Mouse (Mus musculus): ENCODE results near the gene Ccdc3. TPM values are rescaled to one million over a fixed set of nuclear protein-coding genes. Genes with fewer than 3 reads are reported as not detected.
"Not testable (repeated sequence)": the region's sequence is repeated elsewhere in the genome, so short reads cannot be mapped to it uniquely, and the experiment has no call there.

Gene Ccdc3
- total RNA-seq, 2 experiments from 2014 or later, result 19.6 to 25.3 TPM

DNA sequence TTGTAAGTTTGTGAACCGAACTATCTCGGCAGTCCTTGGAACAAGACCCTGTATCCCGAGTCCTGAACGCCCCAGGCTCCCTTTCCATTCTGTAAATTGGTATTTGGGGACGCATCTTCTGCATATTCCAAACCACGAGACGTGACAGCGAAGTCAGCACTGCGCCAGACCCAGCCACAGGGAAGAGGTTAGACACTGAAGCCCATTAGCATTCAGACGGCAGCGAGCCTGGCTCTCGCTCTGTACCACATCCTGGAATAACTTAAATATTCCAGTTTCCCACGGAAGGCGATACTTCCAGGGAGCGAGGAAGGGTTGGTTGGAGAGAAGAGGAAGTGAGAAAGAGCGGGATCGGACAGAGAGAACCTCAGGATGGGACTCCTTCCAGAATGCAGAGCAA lies 61.7 kb downstream of the Ccdc3 start:
- DNase-seq (ENCODE audit: low spot score in 2 of 2), result no peak
- intact Hi-C loops (cut with DNase I), result no loop called here

DNA sequence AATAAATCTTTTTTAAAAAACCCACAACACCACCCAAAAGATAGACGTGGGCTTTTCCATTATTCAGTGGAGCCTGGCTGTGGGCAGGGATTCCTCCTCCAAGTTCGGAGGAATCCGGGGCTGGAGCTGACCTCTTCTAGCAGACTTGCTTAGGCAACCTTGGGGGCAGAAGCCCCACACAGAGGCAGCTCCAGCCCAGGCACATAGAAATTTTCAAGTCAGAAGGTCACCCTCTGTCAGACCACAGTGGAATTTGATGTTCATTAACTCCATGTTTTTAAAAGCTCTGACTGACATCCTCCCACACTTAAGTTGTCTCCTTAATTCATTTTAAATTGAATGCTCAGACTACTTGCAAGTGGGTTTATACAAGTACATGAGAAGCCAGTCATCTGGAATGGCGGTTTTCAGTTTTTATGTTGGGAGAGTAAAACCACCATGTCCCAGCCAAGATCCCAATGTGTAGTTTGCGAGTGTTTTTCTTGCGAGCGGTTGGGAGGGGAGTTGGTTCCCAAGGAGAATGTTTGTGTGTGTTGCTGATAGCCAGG lies 63.3 kb downstream of the Ccdc3 start:
- intact Hi-C loops (cut with DNase I), result no loop called here
- no peak for DNase-seq (ENCODE audit: low spot score in 2 of 2)

GRCm38 (mm10) chr2:5203146-5203545 lies 65.6 kb downstream of the Ccdc3 start:
- DNase-seq (ENCODE audit: low spot score in 2 of 2), result no peak
- intact Hi-C loops (cut with DNase I), result no loop called here

- no peak for DNase-seq (ENCODE audit: low spot score in 2 of 2)
- intact Hi-C loops (cut with DNase I), result no loop called here
Observed at GRCm38 (mm10) chr2:5204941-5205340, 67.4 kb downstream of the Ccdc3 start.

GRCm38 (mm10) chr2:5206651-5207050 lies 69.1 kb downstream of the Ccdc3 start:
- no peak for DNase-seq (ENCODE audit: low spot score in 2 of 2)
- intact Hi-C loops (cut with DNase I), result no loop called here

- intact Hi-C loops (cut with DNase I), result no loop called here
- no peak for DNase-seq (ENCODE audit: low spot score in 2 of 2)
Observed at GRCm38 (mm10) chr2:5214581-5214980, 77.0 kb downstream of the Ccdc3 start.

- intact Hi-C loops (cut with DNase I), result no loop called here
- DNase-seq (ENCODE audit: low spot score in 2 of 2), result no peak
Observed at GRCm38 (mm10) chr2:5215252-5215815, 77.8 kb downstream of the Ccdc3 start.

DNA sequence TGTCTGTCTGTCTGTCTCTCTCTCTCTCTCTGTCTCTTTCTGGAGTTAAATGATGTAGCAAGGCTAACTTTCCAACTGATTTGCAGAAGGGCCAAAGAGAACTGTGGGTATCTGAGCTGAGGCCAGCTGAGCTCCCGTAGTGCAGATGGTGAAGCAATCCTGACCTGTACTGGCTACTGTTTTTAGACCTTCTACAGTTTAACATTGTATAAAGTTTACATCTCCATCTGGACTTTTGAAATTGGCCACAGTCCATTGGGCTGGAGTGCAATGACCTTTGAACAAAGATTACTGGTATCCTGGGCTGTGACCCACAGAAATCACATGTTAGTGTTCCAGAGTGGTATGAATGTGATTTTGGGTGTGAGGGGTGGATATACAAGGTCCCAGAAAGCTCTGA lies 81.6 kb downstream of the Ccdc3 start:
- DNase-seq (ENCODE audit: low spot score in 2 of 2), result no peak
- intact Hi-C loops (cut with DNase I), result no loop called here

GRCm38 (mm10) chr2:5219847-5220375 lies 82.3 kb downstream of the Ccdc3 start:
- intact Hi-C loops (cut with DNase I), result no loop called here

DNA sequence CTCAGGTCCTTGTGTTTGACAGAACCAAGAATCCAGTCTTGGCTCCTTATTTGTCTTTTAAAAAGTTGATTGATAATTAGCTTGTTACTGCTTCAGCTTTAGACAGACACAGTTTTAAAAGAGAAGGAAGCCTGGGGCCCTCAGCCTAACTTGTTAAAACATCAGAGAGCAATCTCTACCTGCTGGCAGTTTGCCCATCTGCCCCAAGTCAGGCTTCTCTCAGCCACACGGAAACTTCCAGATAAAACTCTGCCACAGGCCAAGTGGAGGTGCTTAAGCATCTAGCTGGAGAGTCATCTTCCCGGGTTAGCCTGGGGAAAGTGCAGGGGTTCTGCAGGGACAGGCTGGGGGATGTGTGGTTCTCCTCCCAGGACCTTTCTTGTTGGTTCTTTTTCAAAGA lies 85.0 kb downstream of the Ccdc3 start:
- DNase-seq (ENCODE audit: low spot score in 2 of 2), result no peak
- intact Hi-C loops (cut with DNase I), result no loop called here

More at GRCm38 (mm10) chr2:5219847-5220375, 82.3 kb downstream of the Ccdc3 start:
- DNase-seq (ENCODE audit: low spot score in 2 of 2), result no peak

GRCm38 (mm10) chr2:5236846-5237482 lies 99.4 kb downstream of the Ccdc3 start:
- intact Hi-C loops (cut with DNase I), result no loop called here
- DNase-seq (ENCODE audit: low spot score in 2 of 2), result no peak

DNA sequence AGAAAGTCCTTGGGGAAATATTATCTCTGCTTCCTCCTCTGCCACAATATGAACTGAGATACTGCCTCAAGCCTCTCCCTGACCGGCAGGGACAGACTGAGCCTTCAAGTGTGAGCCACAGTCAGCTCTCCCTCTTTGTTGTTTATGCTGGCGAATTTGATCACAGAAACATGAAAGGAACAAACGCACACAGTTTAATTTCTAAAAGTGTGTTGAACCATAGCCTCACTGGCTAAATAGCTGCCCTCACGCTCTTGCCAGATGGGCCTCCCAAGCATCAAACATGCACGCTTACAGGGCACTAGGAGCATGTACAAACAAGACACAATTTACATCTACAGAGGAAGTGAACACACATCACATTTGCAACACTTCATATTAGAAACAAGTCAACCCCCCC lies 100.3 kb downstream of the Ccdc3 start:
- DNase-seq (ENCODE audit: low spot score in 2 of 2), result no peak
- intact Hi-C loops (cut with DNase I), result no loop called here

DNA sequence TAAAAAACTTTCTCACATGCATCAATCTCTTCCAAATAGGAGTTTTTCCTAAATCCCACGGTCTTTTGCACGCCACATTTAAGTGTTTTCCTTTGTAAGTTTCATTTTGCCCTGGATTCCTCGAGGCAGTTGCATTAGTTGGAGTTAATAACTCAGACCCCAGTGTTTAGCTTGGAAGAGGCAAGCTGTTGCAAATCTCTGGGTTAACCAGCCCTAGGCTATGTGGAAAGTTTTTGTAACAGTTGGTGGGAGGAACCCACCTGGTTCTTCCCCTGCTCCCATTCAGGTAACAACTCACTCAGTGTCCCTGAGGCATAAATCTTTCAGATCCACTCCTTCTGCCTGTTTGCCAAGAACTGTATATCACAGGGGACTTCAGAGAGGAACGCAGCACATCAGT lies 101.9 kb downstream of the Ccdc3 start:
- intact Hi-C loops (cut with DNase I), result no loop called here
- DNase-seq (ENCODE audit: low spot score in 2 of 2), result no peak

GRCm38 (mm10) chr2:5241469-5241897 lies 103.9 kb downstream of the Ccdc3 start:
- peak; percentile 90 to 92 for DNase-seq (ENCODE audit: low spot score in 2 of 2)
- intact Hi-C loops (cut with DNase I), result loop anchor here (5.0 kb wide), 1 partner anchor 149 kb away; no protein-coding TSS in a partner anchor

DNA sequence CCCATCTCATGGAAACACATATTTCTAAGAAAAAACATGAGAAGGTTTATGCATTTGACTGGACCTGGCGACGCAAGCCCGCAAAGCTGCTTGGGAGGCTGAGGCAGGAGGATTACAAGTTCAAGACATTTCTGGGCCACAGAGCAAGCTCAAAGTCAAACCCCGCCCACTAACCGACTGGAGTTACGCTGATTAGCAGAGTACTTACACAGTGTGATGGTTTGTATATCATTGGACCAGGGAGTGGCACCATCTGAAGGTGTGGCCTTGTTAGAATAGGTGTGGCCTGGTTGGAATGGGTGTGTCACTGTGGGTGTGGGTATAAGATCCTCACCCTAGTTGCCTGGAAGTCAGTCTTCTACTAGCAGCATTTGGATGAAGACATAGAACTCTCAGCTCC lies 111.6 kb downstream of the Ccdc3 start:
- intact Hi-C loops (cut with DNase I); DNase-seq (ENCODE audit: low spot score in 2 of 2): not testable (repeated sequence)

- DNase-seq (ENCODE audit: low spot score in 2 of 2), result peak; percentile 79 to 90
- intact Hi-C loops (cut with DNase I), result no loop called here
Observed at GRCm38 (mm10) chr2:5249969-5250368, 112.4 kb downstream of the Ccdc3 start.

DNA sequence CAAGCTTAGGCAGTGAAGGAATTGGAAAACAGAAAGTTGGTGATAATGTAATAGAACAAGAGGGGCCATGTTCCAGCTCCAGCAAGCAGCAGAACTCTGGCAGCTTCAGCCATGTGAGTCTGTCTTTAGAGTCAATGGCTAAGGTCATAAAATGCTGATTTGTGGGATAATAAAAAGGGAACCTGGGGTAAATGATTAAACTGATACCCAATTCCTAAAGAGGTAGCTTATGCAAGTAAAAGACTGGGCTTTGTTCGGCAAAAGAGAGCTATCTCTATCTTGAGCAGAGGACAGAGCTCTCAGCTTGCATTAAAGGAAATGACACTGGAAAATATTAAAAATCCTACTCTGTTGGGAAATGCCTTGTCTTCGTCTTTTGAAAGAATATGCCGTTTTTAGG lies 120.7 kb downstream of the Ccdc3 start:
- intact Hi-C loops (cut with DNase I), result no loop called here
- DNase-seq (ENCODE audit: low spot score in 2 of 2), result no peak

DNA sequence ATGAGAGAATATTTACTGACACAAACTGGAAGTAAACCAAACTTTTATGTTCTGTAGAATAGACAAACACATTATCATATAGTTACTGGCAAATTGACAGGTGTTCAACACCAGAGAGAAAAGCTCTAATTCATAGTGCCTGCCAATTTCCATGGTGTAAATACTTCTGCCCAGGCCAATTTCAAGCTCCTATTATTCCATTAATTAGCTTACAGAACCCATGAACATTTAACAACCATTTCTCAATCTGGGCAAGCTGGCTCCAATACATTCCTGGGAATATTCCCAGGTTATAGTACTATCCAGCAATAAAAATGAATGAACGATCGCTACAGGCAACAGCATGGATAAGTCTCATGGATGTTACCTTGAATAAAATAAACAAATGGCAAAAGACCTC lies 124.7 kb downstream of the Ccdc3 start:
- no peak for DNase-seq (ENCODE audit: low spot score in 2 of 2)
- intact Hi-C loops (cut with DNase I), result no loop called here

DNA sequence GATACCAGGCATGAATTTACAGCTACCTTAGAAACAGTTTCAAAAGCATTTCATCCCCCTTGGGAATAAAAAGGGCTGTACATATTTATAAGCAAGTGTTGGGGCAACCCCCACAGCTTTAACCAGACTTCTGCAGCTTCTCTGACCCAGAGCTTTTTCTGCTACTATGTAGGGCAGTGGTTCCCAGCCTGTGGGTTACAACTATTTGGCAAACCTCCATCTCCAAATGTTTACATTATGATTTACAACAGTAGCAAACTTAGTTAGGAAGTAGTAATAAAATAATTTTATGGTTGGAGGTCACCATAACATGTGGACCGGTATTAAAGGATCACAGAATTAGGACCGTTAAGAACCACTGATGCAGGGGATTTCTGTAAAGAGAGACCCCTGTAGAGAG lies 130.4 kb downstream of the Ccdc3 start:
- no peak for DNase-seq (ENCODE audit: low spot score in 2 of 2)
- intact Hi-C loops (cut with DNase I), result no loop called here

Data from left cerebral cortex, postnatal 14 days (tissue).